Mouse (Mus musculus): ENCODE measurements around the gene Cby1. TPM values are rescaled to one million over a fixed set of nuclear protein-coding genes. Genes with fewer than 3 reads are reported as not detected.

The Cby1 gene
- polyA plus RNA-seq (2017; shearing (Covaris generic)) = 3.7 TPM

GRCm38 (mm10) chr15:79658531-79659375 is at the start of gene Cby1, which contains the start of gene Fam227a:
Gene Cby1, plus strand, starts transcription at chr15:79659199.
Gene Fam227a, minus strand, starts transcription at chr15:79658956.

DNA sequence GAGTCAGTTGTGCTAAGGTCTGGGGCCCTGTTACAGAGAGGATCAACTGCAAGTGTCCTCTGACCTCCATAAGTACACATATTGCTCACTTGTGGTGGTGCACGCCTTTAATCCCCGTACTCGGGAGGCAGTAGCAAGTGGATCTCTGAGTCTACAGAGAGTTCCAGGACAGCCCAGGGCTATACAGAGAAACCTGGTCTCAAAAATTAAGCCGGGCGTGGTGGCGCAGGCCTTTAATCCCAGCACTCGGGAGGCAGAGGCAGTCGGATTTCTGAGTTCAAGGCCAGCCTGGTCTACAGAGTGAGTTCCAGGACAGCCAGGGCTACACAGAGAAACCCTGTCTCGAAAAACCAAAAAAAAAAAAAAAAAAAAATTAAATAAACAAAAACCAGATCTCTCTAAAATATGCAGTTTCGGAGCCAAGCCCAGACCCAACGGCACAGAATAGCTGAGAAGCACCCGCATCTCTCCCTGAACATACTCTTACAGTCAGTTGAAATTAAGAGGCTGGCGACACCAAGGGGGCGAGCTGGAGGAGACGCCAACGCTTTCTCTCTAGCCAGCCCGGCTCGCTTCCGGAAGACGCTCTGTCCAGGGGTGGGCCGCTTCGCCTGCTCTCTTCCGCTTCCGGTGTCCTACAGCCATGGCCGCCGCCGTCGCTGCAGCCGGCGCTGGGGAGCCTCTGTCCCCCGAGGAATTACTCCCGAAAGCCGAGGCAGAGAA is 11.4 kb downstream of the Cby1 start, which contains the start of gene Tomm22:
Gene Tomm22, plus strand, starts transcription at position 613 of the 723 bp plus-strand sequence.

DNA sequence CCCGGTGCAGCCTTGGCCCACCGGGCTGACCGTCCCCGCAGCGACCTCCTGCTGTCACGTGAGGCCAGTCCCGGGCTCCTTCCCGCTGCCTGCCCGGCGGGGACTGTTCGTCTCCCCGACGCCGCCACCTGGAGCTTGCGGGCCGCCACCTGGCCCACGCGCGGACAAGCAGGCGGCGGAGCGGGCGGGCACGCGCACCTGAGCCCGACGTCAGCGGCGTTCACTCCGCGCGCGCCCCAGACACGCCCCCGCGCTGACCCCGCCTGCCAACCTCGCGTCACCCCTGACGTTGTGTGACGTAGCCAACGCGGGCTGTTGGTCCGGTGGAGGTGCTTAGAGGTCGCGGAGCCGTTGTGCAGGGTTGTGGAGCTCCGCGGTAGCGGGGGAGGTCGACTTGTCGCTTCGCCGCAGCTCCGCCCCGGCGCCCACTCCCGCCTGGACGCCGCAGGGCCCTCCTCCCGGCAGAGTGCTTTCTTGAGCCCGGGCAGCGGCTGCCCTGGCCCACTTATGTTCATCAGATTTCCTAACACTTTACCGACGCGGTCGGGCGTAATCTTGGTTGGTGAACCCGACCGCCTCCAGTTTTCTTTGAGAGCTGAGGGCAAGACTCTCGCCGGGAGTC is 28.8 kb downstream of the Cby1 start, which contains the start of gene Josd1:
Gene Josd1, minus strand, starts transcription at position 274 of the 622 bp plus-strand sequence.

DNA sequence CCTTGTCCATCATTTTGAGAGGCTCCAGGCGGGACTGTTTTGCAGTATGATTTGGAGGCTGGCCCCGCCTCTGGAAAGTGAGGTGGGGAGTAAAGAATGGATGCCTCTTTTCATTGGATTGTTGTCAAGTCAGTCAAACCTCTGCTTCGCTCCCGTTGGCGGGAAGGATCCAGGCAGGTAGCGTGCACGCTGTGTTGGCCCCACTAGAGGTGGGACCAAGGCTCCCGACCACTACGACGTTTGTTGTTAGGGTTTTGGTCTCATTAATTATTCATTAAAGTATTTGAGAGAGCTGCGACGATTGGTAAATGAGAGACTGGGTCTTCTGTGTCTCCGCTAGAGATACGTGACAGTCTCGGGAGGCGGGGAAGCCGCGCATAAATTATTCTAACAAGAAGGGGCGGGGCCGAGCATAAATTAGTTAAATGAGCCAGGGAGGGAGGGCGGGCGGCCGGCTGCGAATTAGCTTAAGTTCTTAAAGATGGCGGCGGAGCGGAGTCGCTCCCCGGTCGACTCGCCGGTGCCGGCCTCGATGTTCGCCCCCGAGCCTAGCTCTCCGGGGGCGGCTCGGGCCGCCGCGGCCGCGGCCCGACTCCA is 31.5 kb downstream of the Cby1 start, which contains the start of gene Gtpbp1:
Gene Gtpbp1, plus strand, starts transcription at position 420 of the 597 bp plus-strand sequence.

Other genes starting within 250 kb of the Cby1 start
- 92.8 TPM for gene Csnk1e, start 203.6 kb upstream of the Cby1 start, polyA plus RNA-seq (2017; shearing (Covaris generic))
- gene Kcnj4, start 154.0 kb upstream of the Cby1 start, polyA plus RNA-seq (2017; shearing (Covaris generic)) = not detected
- gene Kdelr3, start 142.8 kb upstream of the Cby1 start, polyA plus RNA-seq (2017; shearing (Covaris generic)) = not detected
- 28.9 TPM for gene Ddx17, start 112.5 kb upstream of the Cby1 start, polyA plus RNA-seq (2017; shearing (Covaris generic))
- gene Dmc1, start 54.1 kb upstream of the Cby1 start, polyA plus RNA-seq (2017; shearing (Covaris generic)) = not detected
- 0.24 TPM for gene Fam227a, start 243 bp upstream of the Cby1 start, polyA plus RNA-seq (2017; shearing (Covaris generic))
- gene Tomm22, start 11.7 kb downstream of the Cby1 start, polyA plus RNA-seq (2017; shearing (Covaris generic)) = 160 TPM
- 64.5 TPM for gene Josd1, start 28.7 kb downstream of the Cby1 start, polyA plus RNA-seq (2017; shearing (Covaris generic))
- 125 TPM for gene Gtpbp1, start 31.6 kb downstream of the Cby1 start, polyA plus RNA-seq (2017; shearing (Covaris generic))
- 81.5 TPM for gene Sun2, start 83.3 kb downstream of the Cby1 start, polyA plus RNA-seq (2017; shearing (Covaris generic))
- 5.9 TPM for gene Dnal4, start 118.7 kb downstream of the Cby1 start, polyA plus RNA-seq (2017; shearing (Covaris generic))
- gene Nptxr, start 145.6 kb downstream of the Cby1 start, polyA plus RNA-seq (2017; shearing (Covaris generic)) = 0.45 TPM
- not detected for gene Npcd, start 175.0 kb downstream of the Cby1 start, polyA plus RNA-seq (2017; shearing (Covaris generic))
- 17.2 TPM for gene Cbx6, start 175.5 kb downstream of the Cby1 start, polyA plus RNA-seq (2017; shearing (Covaris generic))
- gene Apobec3, start 232.5 kb downstream of the Cby1 start, polyA plus RNA-seq (2017; shearing (Covaris generic)) = 225 TPM

All from effector memory CD4-positive, alpha-beta T cell, adult 5 months (primary cell).